Mouse (Mus musculus) forebrain, embryonic 14.5 days (tissue): ENCODE results near the gene Son. TPM values are rescaled to one million over a fixed set of nuclear protein-coding genes. Genes with fewer than 3 reads are reported as not detected.
"Not testable (repeated sequence)": the region's sequence is repeated elsewhere in the genome, so short reads cannot be mapped to it uniquely, and the experiment has no call there.

Source experiments
- ATAC-seq: fragments of 200-750 bp; cut with Nextera tagmentation; 2 replicates; pipeline ENCODE4 v1.8.0; 2017; ENCODE audit warnings: mild to moderate bottlenecking, moderate library complexity
- DNase-seq: peaks from one replicate; pipeline ENCODE4 v3.0.0-alpha.2; 2015; ENCODE audit warnings: low spot score
- H3K27ac ChIP-seq: fragments of 300-500 bp; sonication (generic); 2 replicates; pipeline ENCODE4 v1.5.1; 2014; ENCODE audit warnings: low read depth, mild to moderate bottlenecking, control low read depth, low read length, moderate library complexity
- H3K27me3 ChIP-seq: fragments of 300-500 bp; sonication (generic); replicated peaks from 2 replicates; pipeline ENCODE4 v1.6.1; 2014; ENCODE audit warnings: low read length, control low read depth, mixed read lengths; ENCODE audit not compliant: control insufficient read depth, insufficient read depth
- H3K36me3 ChIP-seq: fragments of 300-500 bp; sonication (generic); 2 replicates; pipeline ENCODE4 v1.6.1; 2014; ENCODE audit warnings: low read length, control low read depth; ENCODE audit not compliant: control insufficient read depth, insufficient read depth
- H3K4me1 ChIP-seq: fragments of 300-500 bp; sonication (generic); 2 replicates; pipeline ENCODE4 v1.6.1; 2014; ENCODE audit warnings: antibody characterized with exemption, low read length, control low read depth; ENCODE audit not compliant: control insufficient read depth, insufficient read depth
- H3K4me2 ChIP-seq: fragments of 300-500 bp; sonication (generic); 2 replicates; pipeline ENCODE4 v1.6.1; 2014; ENCODE audit warnings: mild to moderate bottlenecking, control low read depth, low read length
- H3K4me3 ChIP-seq: fragments of 300-500 bp; sonication (generic); 2 replicates; pipeline ENCODE4 v1.5.1; 2014; ENCODE audit warnings: low read depth, low read length, control low read depth
- H3K9ac ChIP-seq: fragments of 300-500 bp; sonication (generic); 2 replicates; pipeline ENCODE4 v1.6.1; 2014; ENCODE audit warnings: mild to moderate bottlenecking, low read length, control low read depth, moderate library complexity
- H3K9me3 ChIP-seq: fragments of 300-500 bp; sonication (generic); replicated peaks from 2 replicates; pipeline ENCODE4 v1.6.1; 2016; ENCODE audit warnings: low read length, control low read depth, mixed read lengths; ENCODE audit not compliant: control insufficient read depth
- WGBS: fragments of 180-500 bp; shearing (Covaris S2); extraction: QIAGEN DNeasy Blood & Tissue Kit; methylation state at CpG from one replicate; pipeline ENCODE4 v1.1.7; 2014; 5-methylcytosine and 5-hydroxymethylcytosine counted together
- polyA plus RNA-seq: library from polyadenylated mRNA; unstranded; fragments of >200 nt; fragmentation: Nextera tagmentation; extraction: Ambion mirVana; gene quantifications from 2 replicates; pipeline ENCODE4 v1.2.1, GENCODE M21; 2014

The Son gene
- polyA plus RNA-seq, 1 experiment from 2014 or later, result 126 TPM

DNA sequence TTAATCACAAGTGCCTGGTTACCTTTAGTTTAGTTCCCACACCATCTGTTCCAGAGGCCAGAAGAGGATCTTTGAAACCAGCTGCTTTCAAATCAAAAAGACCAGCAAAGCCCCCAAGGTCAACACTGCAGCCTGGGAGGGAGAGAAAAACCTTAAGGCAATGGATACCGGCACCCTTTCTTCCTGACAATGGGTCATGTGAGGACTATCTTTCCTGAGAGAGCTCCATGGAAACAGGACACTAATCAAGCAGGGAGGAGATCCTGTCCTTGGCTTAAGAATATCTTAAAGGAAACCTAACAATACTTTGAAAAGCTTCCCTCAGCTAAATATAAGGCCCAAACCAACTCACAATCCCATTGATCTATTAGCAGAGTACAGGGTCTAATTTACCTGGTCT lies 16.7 kb upstream of the Son start:
- ATAC-seq (no peak), DNase-seq (no peak)
- Histone ChIP-seq H3K27me3 (no peaks in the 10 kb centered on the region), H3K4me3 (no peak overlapping the region), H3K4me2 (no peak overlapping the region), H3K9me3 (no peaks in the 10 kb centered on the region), H3K36me3 (peaks cover 81% of the 10 kb centered on the region), H3K27ac (no peak overlapping the region), H3K4me1 (no peaks in the 10 kb centered on the region), H3K9ac (no peak overlapping the region)
- 76% methylated on average over 1 of the region's 1 CpGs for WGBS

- no peaks in the 10 kb centered on the region for H3K4me1 ChIP-seq
- ATAC-seq (no peak), DNase-seq (no peak)
- H3K4me2 ChIP-seq, result no peak overlapping the region
- H3K27me3 ChIP-seq, result no peaks in the 10 kb centered on the region
- H3K9me3 ChIP-seq, result no peaks in the 10 kb centered on the region
- H3K27ac ChIP-seq, result no peak overlapping the region
- peaks cover 87% of the 10 kb centered on the region for H3K36me3 ChIP-seq
- H3K9ac ChIP-seq, result no peak overlapping the region
- no peak overlapping the region for H3K4me3 ChIP-seq
- WGBS, result 89% methylated on average over 5 of the region's 5 CpGs
These were observed 14.9 kb upstream of the Son start for GRCm38 (mm10) chr16:91632439-91632838.

GRCm38 (mm10) chr16:91632940-91633339 lies 14.4 kb upstream of the Son start:
- no peaks in the 10 kb centered on the region for H3K9me3 ChIP-seq
- H3K27me3 ChIP-seq, result no peaks in the 10 kb centered on the region
- H3K4me2 ChIP-seq, result no peak overlapping the region
- 95% methylated on average over 7 of the region's 7 CpGs for WGBS
- no peak overlapping the region for H3K27ac ChIP-seq
- no peak for ATAC-seq
- peaks cover 87% of the 10 kb centered on the region for H3K36me3 ChIP-seq
- no peak overlapping the region for H3K9ac ChIP-seq
- no peaks in the 10 kb centered on the region for H3K4me1 ChIP-seq
- H3K4me3 ChIP-seq, result no peak overlapping the region
- no peak for DNase-seq

DNA sequence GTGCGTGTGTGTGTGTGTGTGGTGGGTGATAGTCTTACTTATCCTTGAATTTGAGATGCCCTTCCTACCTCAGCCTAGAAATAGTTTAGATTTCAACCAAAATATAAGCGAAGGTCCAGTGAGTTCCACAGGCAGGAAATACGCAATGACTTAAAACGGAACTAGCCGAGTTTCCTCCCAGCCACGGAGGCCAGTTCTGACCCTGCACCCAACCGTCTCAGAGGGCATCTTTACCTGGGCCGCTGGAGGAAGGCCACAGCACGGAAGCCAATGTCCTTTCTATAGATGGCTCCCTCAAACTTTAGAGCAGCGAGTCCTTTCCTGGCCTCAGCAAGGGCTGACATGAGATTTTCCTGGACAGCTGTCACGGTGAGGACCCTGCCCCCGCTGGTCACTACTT lies 13.7 kb upstream of the Son start:
- Histone ChIP-seq H3K4me3 (no peak overlapping the region), H3K9me3 (no peaks in the 10 kb centered on the region), H3K4me1 (no peaks in the 10 kb centered on the region), H3K36me3 (peaks cover 87% of the 10 kb centered on the region), H3K9ac (no peak overlapping the region), H3K4me2 (no peak overlapping the region), H3K27ac (no peak overlapping the region), H3K27me3 (no peaks in the 10 kb centered on the region)
- 89% methylated on average over 12 of the region's 12 CpGs for WGBS
- ATAC-seq (no peak), DNase-seq (no peak)

GRCm38 (mm10) chr16:91639161-91639560 lies 8.1 kb upstream of the Son start:
- WGBS, result 94% methylated on average over 5 of the region's 5 CpGs
- DNase-seq, result no peak
- ATAC-seq, result no peak
- Histone ChIP-seq H3K9ac (no peak overlapping the region), H3K4me2 (no peak overlapping the region), H3K9me3 (no peaks in the 10 kb centered on the region), H3K4me1 (no peaks in the 10 kb centered on the region), H3K36me3 (peaks cover 77% of the 10 kb centered on the region), H3K27ac (no peak overlapping the region), H3K4me3 (no peak overlapping the region), H3K27me3 (no peaks in the 10 kb centered on the region)

- Histone ChIP-seq H3K4me2 (no peak overlapping the region), H3K27me3 (no peaks in the 10 kb centered on the region), H3K4me3 (no peak overlapping the region), H3K9ac (no peak overlapping the region), H3K9me3 (no peaks in the 10 kb centered on the region), H3K36me3 (peaks cover 77% of the 10 kb centered on the region), H3K4me1 (no peaks in the 10 kb centered on the region), H3K27ac (no peak overlapping the region)
- DNase-seq (no peak), ATAC-seq (no peak)
- 96% methylated on average over 2 of the region's 2 CpGs for WGBS
These were observed 7.7 kb upstream of the Son start for GRCm38 (mm10) chr16:91639636-91640035.

DNA sequence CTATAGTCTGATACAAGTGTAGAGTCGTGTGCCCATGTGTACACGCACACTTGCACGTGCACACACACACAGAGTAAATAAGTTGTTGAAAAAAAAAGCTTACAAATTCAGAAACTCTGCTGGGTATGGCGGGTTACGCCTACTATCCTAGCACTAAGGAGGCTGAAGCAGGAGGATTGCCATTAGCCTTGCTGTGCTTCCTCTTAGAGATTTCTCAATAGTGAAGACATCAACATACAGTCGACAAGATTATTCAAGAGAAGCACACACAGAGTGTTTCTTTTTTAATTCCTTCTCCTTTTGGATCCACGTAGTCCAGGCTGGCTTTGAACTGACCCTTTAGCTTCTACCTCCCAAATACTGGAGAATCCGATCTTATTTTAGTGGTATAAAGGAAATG lies 7.1 kb upstream of the Son start:
- no peak overlapping the region for H3K4me2 ChIP-seq
- WGBS, result 96% methylated on average over 8 of the region's 8 CpGs
- H3K4me1 ChIP-seq, result no peaks in the 10 kb centered on the region
- no peaks in the 10 kb centered on the region for H3K27me3 ChIP-seq
- no peak for ATAC-seq
- DNase-seq, result no peak
- no peak overlapping the region for H3K9ac ChIP-seq
- H3K9me3 ChIP-seq, result no peaks in the 10 kb centered on the region
- no peak overlapping the region for H3K27ac ChIP-seq
- peaks cover 73% of the 10 kb centered on the region for H3K36me3 ChIP-seq
- H3K4me3 ChIP-seq, result no peak overlapping the region

GRCm38 (mm10) chr16:91644901-91645300 lies 2.4 kb upstream of the Son start:
- H3K4me3 ChIP-seq, result no peak overlapping the region
- no peak for ATAC-seq
- no peaks in the 10 kb centered on the region for H3K27me3 ChIP-seq
- no peak overlapping the region for H3K9ac ChIP-seq
- no peak overlapping the region for H3K4me2 ChIP-seq
- 82% methylated on average over 2 of the region's 2 CpGs for WGBS
- no peak overlapping the region for H3K27ac ChIP-seq
- H3K9me3 ChIP-seq, result no peaks in the 10 kb centered on the region
- no peak for DNase-seq
- H3K36me3 ChIP-seq, result peaks cover 28% of the 10 kb centered on the region
- peaks cover 9% of the 10 kb centered on the region for H3K4me1 ChIP-seq

DNA sequence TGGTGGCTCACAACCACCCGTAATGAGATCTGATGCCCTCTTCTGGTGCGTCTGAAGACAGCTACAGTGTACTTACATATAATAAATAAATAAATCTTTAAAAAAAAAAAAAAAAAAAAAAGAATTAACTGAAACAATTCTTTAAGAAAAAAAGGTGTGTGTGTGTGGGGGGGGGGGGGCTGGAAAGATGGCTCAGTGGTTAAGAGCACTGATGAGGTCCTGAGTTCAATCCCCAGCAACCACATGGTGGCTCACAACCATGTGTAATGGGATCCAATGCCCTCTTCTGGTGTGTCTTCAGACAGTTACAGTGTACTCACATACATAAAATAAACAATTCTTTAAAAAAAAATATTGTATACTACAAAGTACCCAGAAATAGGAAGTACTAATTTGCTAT lies 1.9 kb upstream of the Son start:
- not testable (repeated sequence) for H3K27me3 ChIP-seq, H3K4me3 ChIP-seq, H3K4me1 ChIP-seq, ATAC-seq, H3K9me3 ChIP-seq, DNase-seq, H3K9ac ChIP-seq, H3K27ac ChIP-seq, H3K4me2 ChIP-seq
- no CpG with 5 or more reads among the region's 2 CpGs for WGBS
- H3K36me3 ChIP-seq, result peaks cover 23% of the 10 kb centered on the region
